Mouse (Mus musculus): ENCODE data around the gene Ripk1. TPM values are rescaled to one million over a fixed set of nuclear protein-coding genes. Genes with fewer than 3 reads are reported as not detected.

The Ripk1 gene
- polyA plus RNA-seq, 1 experiment from 2014 or later: 7.3 TPM

DNA sequence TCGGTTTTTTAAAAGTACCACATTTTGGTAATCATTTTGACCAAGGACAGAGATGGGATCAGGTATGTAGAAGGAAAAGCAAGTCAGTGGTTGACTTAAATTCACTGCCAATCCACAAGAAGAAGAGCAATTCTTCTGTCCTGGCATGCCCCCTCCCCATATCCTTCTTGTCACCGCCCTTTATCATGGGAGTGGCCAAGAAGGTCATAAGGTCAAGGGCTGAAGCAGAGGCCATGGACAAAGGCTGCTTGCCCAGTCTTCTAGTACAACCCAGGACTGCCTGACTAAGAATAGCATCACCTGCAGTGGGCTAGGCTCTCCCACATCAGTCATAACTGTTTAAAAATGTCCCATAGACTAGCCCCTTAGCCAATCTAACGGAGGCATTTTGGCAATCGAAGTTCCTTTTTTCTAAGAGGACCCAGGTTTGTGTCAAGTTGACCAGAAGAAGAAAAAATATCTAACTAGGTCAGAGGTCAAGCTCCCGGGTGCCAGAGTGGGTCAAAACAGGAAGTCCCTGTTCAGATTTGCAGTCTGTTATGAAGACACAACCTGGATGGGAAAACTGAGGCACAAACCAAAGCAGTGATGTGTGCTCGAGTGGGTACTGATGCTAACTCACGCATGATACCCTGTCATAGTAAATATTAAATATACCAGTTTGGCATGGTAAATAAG, 41.7 kb downstream of the Ripk1 start:
- 79% methylated on average over 7 of the region's 7 CpGs for WGBS
- H3K27ac ChIP-seq (replicated peaks): no peak overlapping the region
- ATAC-seq (ENCODE audit: low FRiP score, low read depth): no peak
- H3K9ac ChIP-seq: no peak overlapping the region
- no peaks in the 10 kb centered on the region for H3K9me3 ChIP-seq
- no peak overlapping the region for H3K4me3 ChIP-seq
- H3K4me1 ChIP-seq (replicated peaks): peaks cover 7% of the 10 kb centered on the region
- H3K4me2 ChIP-seq: no peak overlapping the region
- no peaks in the 10 kb centered on the region for H3K27me3 ChIP-seq
- peaks cover 6% of the 10 kb centered on the region; the same call in 1 of the 2 replicates for H3K36me3 ChIP-seq

DNA sequence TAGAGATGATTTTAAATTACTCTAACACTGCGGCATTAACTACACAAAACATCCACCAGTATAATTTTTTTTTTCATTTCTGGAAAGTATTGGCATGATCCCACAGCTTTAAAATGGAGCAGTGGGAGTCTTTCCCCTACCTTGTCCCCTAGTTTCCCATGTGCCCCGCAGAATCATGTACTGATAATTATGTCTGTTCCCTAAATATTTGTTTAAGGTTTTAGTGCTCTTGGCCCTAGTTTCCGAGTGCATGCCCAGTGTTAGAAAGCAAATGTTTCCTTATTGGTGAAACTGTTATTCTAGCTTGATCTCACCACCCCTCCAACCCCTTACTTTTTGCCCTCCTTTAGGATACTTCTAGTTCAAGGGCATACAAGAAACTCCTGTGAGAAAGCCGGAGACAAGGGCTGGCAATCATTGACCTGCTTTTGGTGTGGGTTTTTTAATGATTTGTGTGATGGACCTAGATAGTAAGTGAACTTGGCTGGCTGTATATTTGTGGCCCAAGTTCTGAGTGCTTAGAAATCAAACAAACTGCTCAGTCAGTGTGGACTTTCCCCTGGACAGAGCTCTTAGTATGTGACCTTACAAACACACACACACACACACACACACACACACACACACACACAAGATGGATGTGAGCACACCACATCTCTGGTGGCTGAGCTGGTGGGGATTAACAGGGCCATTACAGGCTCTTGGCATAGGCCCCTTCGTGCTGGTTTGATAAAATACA, 43.5 kb downstream of the Ripk1 start:
- peak; percentile 36; the same call in 1 of the 2 replicates for ATAC-seq (ENCODE audit: low FRiP score, low read depth)
- Histone ChIP-seq H3K4me3 (no peak overlapping the region), H3K4me1 (replicated peaks) (peaks cover 4% of the 10 kb centered on the region), H3K4me2 (no peak overlapping the region), H3K36me3 (peaks cover 12% of the 10 kb centered on the region), H3K27ac (replicated peaks) (no peak overlapping the region), H3K9me3 (no peaks in the 10 kb centered on the region), H3K9ac (no peak overlapping the region), H3K27me3 (no peaks in the 10 kb centered on the region)
- 71% methylated on average over 5 of the region's 5 CpGs for WGBS

DNA sequence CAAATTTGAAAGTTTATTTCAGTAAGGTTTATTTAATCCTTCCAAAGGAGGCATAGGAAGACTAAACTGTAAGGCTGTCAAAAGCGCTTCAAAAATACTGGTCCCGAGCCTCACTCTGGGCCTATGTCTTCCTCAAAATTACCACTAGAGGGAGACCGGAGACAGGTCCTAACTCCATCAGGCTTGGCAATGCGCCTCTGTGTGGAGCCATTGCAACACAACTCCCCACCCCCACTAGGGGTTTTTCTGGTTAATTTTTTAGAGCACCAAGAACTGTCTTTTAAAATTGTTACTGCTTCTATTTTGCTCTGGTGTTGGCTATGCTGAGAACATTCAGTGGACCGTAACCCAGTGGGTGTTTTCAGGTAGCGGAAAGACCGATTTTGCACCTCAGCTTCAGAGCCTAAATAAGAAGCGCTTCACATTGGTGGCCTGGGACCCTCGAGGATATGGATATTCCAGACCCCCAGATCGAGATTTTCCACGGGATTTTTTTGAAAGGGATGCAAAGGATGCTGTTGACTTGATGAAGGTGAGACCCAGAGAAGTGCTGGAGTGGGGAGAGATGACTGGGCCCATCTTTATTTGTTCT, 44.4 kb downstream of the Ripk1 start:
- Histone ChIP-seq H3K9me3 (no peaks in the 10 kb centered on the region), H3K27me3 (no peaks in the 10 kb centered on the region), H3K4me1 (replicated peaks) (peaks cover 4% of the 10 kb centered on the region), H3K4me2 (no peak overlapping the region), H3K27ac (replicated peaks) (no peak overlapping the region; the same call in 1 of the 2 replicates), H3K4me3 (no peak overlapping the region), H3K9ac (no peak overlapping the region), H3K36me3 (peaks cover 16% of the 10 kb centered on the region)
- WGBS: 40% methylated on average over 11 of the region's 11 CpGs
- ATAC-seq (ENCODE audit: low FRiP score, low read depth): peak; percentile 94

DNA sequence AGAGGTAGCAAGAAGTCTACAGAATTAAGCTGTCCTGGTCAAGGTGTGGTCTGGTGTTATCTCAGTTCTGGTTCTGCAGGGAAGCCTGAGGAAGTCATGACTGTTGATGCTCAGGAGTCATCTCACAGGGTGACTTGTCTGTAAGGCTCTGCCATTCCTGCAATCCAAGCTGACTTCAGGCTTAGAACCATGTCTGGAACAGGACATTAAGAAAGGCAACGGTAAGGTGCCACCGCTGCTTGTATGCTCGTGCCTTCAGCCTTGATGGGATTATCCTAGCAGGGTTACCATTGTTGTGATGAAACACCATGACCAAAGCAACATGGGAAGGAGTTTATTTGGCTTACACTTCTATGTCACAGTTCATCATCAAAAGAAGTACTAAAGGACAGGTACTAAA, 45.4 kb downstream of the Ripk1 start:
- Histone ChIP-seq H3K36me3 (peaks cover 17% of the 10 kb centered on the region), H3K27ac (replicated peaks) (no peak overlapping the region), H3K9ac (no peak overlapping the region), H3K4me3 (no peak overlapping the region), H3K27me3 (no peaks in the 10 kb centered on the region), H3K9me3 (no peaks in the 10 kb centered on the region), H3K4me1 (replicated peaks) (peaks cover 4% of the 10 kb centered on the region), H3K4me2 (no peak overlapping the region)
- no peak for ATAC-seq (ENCODE audit: low FRiP score, low read depth)
- 90% methylated on average over 3 of the region's 3 CpGs for WGBS

DNA sequence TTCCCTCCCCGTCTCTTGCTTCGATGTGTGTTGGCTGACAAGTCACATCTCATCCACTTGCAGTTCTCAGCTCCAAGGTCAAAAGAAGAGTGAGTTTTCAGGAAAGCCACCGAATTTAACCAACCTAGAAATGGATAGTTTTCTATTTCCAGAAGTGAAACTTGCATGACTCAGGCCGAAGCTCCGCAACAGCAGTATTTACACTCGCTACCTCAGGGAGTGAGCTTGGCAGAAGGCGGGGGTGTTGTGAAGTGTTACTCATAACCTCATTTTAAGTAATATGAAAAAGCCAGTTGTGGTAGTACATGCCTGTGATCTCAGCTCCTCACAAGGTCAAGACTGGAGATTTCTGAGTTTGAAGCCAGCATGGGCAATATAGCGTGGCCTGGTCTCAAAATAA, 48.3 kb downstream of the Ripk1 start:
- Histone ChIP-seq H3K4me3 (no peak overlapping the region), H3K4me2 (no peak overlapping the region), H3K9ac (no peak overlapping the region), H3K36me3 (peaks cover 24% of the 10 kb centered on the region), H3K27ac (replicated peaks) (no peak overlapping the region), H3K27me3 (no peaks in the 10 kb centered on the region), H3K9me3 (no peaks in the 10 kb centered on the region), H3K4me1 (replicated peaks) (peaks cover 6% of the 10 kb centered on the region)
- no peak for ATAC-seq (ENCODE audit: low FRiP score, low read depth)
- 96% methylated on average over 8 of the region's 8 CpGs for WGBS

DNA sequence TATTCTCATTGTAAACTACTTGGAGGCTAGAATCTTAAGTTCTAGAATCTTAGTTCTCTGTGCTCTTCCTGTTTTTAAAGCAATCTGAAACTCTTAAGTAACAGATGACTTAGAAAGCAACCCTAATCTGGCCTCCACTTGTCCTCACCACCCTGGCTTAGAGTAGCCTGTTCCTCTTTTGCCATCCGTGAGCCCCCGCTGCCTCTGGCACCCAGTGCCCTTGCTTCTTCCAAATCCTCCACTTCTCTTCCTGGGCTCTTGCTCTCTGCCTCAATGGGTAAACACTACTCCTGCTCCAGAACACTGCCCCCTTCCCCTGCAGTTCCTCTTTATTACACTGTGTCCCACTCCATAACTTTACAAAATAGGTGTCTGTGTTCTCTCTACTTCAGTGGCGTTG, 49.5 kb downstream of the Ripk1 start:
- Histone ChIP-seq H3K4me1 (replicated peaks) (peaks cover 4% of the 10 kb centered on the region), H3K27ac (replicated peaks) (no peak overlapping the region), H3K36me3 (peaks cover 30% of the 10 kb centered on the region), H3K4me3 (no peak overlapping the region), H3K27me3 (no peaks in the 10 kb centered on the region), H3K9ac (no peak overlapping the region), H3K9me3 (no peaks in the 10 kb centered on the region), H3K4me2 (no peak overlapping the region)
- no peak for ATAC-seq (ENCODE audit: low FRiP score, low read depth)
- WGBS: 96% methylated on average over 3 of the region's 3 CpGs

DNA sequence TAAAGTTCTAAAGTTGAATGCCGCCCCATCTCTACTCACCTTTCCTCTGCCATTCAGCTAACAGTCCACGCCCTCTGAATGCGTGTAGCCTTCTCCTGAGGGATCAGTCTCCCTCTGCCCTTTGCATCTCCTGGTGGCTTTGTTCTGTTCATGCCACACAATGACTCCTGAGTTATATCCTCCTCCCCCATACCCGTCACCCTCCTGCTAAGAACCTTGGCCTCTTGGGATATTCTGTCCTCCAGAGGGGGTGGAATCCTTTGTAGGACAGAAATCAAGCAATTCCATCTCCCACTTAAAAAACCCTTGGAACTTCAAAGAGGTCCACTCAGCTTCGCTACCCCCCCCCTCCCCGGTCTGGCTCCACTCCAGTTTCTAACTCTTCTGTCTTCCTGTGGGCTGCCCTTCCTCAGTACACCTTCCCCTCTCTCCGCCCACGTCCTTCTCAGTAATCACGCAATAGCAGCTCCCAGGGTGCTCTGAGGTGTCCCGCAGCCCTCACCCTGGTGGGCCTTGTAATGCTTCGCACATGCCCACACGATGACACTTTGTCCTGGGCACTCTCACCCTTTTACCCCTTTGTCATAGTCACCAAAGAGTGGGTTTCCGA, 51.6 kb downstream of the Ripk1 start:
- Histone ChIP-seq H3K9ac (no peak overlapping the region), H3K36me3 (peaks cover 36% of the 10 kb centered on the region), H3K4me2 (no peak overlapping the region), H3K27ac (replicated peaks) (no peak overlapping the region), H3K9me3 (no peaks in the 10 kb centered on the region), H3K4me1 (replicated peaks) (0 out of 2 replicates have a peak, but pooled peaks cover 2% of the 10 kb centered on the region), H3K4me3 (no peak overlapping the region), H3K27me3 (no peaks in the 10 kb centered on the region)
- no peak for ATAC-seq (ENCODE audit: low FRiP score, low read depth)
- 79% methylated on average over 13 of the region's 13 CpGs for WGBS

DNA sequence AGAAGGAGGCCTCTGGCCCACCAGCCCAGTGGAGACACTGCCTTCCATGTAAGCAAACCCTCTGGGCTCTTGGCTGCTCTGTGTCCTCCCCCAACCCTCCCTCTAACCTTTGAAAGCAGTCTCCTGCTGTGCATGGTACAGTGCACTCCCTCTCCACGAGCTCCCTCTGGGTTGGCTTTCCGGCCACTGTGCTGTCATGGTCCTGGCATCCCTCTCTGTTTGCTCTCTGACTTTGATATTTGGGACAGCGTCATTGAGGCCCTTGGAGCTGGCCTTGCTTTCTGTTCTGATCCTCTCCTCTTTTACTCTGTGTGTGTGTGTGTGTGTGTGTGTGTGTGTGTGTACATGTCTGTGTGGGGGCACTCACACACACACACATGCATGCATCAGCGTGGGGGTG, 52.2 kb downstream of the Ripk1 start:
- H3K9ac ChIP-seq: no peak overlapping the region
- H3K27me3 ChIP-seq: no peaks in the 10 kb centered on the region
- no peak overlapping the region for H3K4me3 ChIP-seq
- no peak for ATAC-seq (ENCODE audit: low FRiP score, low read depth)
- 51% methylated on average over 4 of the region's 4 CpGs for WGBS
- no peak overlapping the region for H3K4me2 ChIP-seq
- H3K4me1 ChIP-seq (replicated peaks): 0 out of 2 replicates have a peak, but pooled peaks cover 2% of the 10 kb centered on the region
- H3K9me3 ChIP-seq: no peaks in the 10 kb centered on the region
- no peak overlapping the region for H3K27ac ChIP-seq (replicated peaks)
- H3K36me3 ChIP-seq: peaks cover 29% of the 10 kb centered on the region

DNA sequence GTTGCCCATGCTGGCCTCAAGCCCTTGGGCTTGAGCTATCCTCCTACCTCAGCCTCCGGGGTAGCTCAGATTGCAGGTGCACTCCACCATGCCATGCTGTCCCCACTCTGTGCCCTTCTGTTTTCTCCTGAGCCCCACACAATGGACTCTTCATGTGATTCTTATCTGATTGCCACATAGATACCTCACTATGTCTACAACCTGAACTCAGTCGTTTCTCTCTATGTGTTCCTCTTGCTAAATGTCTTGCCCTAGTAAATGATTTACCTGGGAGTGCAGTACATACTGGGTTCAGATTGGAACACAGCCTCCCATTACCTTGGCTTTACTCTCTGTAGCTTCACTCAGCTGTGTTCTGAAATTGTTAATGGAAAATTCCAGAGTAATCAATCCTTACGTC, 52.8 kb downstream of the Ripk1 start:
- Histone ChIP-seq H3K4me3 (no peak overlapping the region), H3K27me3 (no peaks in the 10 kb centered on the region), H3K4me1 (replicated peaks) (0 out of 2 replicates have a peak, but pooled peaks cover 2% of the 10 kb centered on the region), H3K36me3 (peaks cover 28% of the 10 kb centered on the region), H3K9me3 (no peaks in the 10 kb centered on the region), H3K4me2 (no peak overlapping the region), H3K9ac (no peak overlapping the region), H3K27ac (replicated peaks) (no peak overlapping the region)
- WGBS: 88% methylated on average over 3 of the region's 3 CpGs
- no peak for ATAC-seq (ENCODE audit: low FRiP score, low read depth)

DNA sequence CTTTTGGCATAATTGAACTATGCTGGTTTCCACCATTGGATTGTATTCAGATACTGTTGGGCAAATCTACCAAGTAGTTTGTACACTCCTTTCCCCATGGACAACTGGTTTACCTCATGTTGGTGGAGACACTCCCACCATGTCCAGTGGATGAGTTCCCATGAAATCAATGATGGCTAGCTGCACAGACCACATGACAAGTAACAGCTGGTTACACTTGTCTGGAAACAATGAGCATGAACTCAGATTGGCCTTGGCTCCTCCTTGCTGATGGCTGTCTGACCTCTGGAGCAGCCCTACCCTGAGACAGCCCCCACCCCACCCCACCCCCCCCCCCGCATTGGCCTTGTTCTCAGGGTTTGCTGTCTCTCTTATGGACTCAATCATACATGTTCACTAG, 55.1 kb downstream of the Ripk1 start:
- 0 out of 2 replicates have a peak, but pooled peaks cover 2% of the 10 kb centered on the region for H3K4me1 ChIP-seq (replicated peaks)
- no peaks in the 10 kb centered on the region for H3K9me3 ChIP-seq
- 86% methylated on average over 1 of the region's 1 CpGs for WGBS
- ATAC-seq (ENCODE audit: low FRiP score, low read depth): no peak
- H3K27ac ChIP-seq (replicated peaks): no peak overlapping the region
- H3K27me3 ChIP-seq: no peaks in the 10 kb centered on the region
- H3K9ac ChIP-seq: no peak overlapping the region
- H3K4me3 ChIP-seq: no peak overlapping the region
- no peak overlapping the region for H3K4me2 ChIP-seq
- H3K36me3 ChIP-seq: peaks cover 24% of the 10 kb centered on the region

DNA sequence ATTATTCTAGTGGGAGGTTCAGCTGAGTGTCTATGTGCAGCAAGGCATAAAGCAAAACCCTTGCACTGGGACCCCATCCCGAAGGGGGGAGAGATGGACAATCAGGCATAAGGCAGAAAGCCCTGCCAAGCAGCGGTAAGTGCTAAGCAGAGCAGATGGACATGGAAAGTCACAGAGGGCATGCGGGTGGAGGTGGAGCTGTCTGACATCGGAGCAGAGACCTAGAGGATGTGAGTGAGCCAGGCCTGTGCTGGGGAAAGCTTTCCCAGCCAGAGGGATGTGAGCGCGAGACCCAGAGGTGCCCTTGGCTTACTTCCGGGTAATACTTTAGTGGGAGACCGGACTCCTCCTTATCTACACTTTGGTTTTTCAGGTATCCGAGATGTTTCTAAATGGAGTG, 57.9 kb downstream of the Ripk1 start:
- 87% methylated on average over 9 of the region's 9 CpGs for WGBS
- no peak for ATAC-seq (ENCODE audit: low FRiP score, low read depth)
- Histone ChIP-seq H3K4me1 (replicated peaks) (no peaks in the 10 kb centered on the region), H3K4me2 (no peak overlapping the region), H3K9ac (no peak overlapping the region), H3K36me3 (peaks cover 19% of the 10 kb centered on the region), H3K9me3 (no peaks in the 10 kb centered on the region), H3K27ac (replicated peaks) (no peak overlapping the region), H3K4me3 (no peak overlapping the region), H3K27me3 (no peaks in the 10 kb centered on the region)

DNA sequence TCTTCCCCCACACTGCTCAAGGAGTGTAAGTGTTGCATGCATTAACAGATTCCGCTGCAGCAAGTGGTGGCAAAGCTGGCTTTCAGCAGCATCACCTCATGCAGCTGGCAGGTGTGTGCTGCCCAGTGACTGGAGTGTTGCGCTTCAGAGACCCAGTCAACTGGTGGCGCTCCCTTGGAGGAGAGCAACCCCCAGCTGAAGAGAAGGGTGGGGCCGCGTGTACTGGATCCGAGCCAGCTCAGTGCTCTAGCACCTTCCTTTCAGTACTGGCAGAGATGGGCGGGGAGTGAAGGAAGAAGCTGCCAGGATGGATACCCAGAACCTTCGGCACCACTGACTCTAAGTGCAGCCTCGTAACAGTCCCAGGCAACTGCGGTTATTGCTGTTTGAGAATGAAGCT, 60.3 kb downstream of the Ripk1 start:
- Histone ChIP-seq H3K9me3 (no peaks in the 10 kb centered on the region), H3K27me3 (no peaks in the 10 kb centered on the region), H3K4me2 (no peak overlapping the region), H3K9ac (no peak overlapping the region), H3K27ac (replicated peaks) (no peak overlapping the region), H3K36me3 (0 out of 2 replicates have a peak, but pooled peaks cover 10% of the 10 kb centered on the region), H3K4me1 (replicated peaks) (no peaks in the 10 kb centered on the region), H3K4me3 (no peak overlapping the region)
- ATAC-seq (ENCODE audit: low FRiP score, low read depth): no peak; the same call in 1 of the 2 replicates
- WGBS: 91% methylated on average over 10 of the region's 10 CpGs
